Mouse (Mus musculus) forebrain, postnatal 0 days (tissue): ENCODE measurements around the gene Gm29133. TPM values are rescaled to one million over a fixed set of nuclear protein-coding genes. Genes with fewer than 3 reads are reported as not detected.

ENCODE experiments used
- ATAC-seq: fragments of 200-750 bp; cut with Nextera tagmentation; 2 replicates; pipeline ENCODE4 v1.8.0; 2017; ENCODE audit warnings: mild to moderate bottlenecking, moderate library complexity
- DNase-seq: peaks from one replicate; pipeline ENCODE4 v3.0.0-alpha.2; 2015
- H3K27ac ChIP-seq: fragments of 300-500 bp; sonication (generic); 2 replicates; pipeline ENCODE4 v1.5.1; 2014; ENCODE audit warnings: low read depth, mild to moderate bottlenecking, antibody characterized with exemption, low read length, moderate library complexity, mixed read lengths
- H3K27me3 ChIP-seq: fragments of 300-500 bp; sonication (generic); 2 replicates; pipeline ENCODE4 v1.6.1; 2014; ENCODE audit warnings: mild to moderate bottlenecking, low read length, mixed read lengths; ENCODE audit not compliant: insufficient read depth
- H3K36me3 ChIP-seq: fragments of 300-500 bp; sonication (generic); 2 replicates; pipeline ENCODE4 v1.6.1; 2014; ENCODE audit warnings: mild to moderate bottlenecking, moderate library complexity; ENCODE audit not compliant: insufficient read depth
- H3K4me1 ChIP-seq: fragments of 300-500 bp; sonication (generic); 2 replicates; pipeline ENCODE4 v1.6.1; 2014; ENCODE audit warnings: antibody characterized with exemption; ENCODE audit not compliant: insufficient read depth
- H3K4me2 ChIP-seq: fragments of 300-500 bp; sonication (generic); 2 replicates; pipeline ENCODE4 v1.6.1; 2014; ENCODE audit warnings: low read depth, mild to moderate bottlenecking, moderate library complexity
- H3K4me3 ChIP-seq: fragments of 300-500 bp; sonication (generic); 2 replicates; pipeline ENCODE4 v1.5.1; 2014; ENCODE audit warnings: low read depth, low read length, mixed read lengths
- H3K9ac ChIP-seq: fragments of 300-500 bp; sonication (generic); 2 replicates; pipeline ENCODE4 v1.6.1; 2014; ENCODE audit warnings: mild to moderate bottlenecking
- H3K9me3 ChIP-seq: fragments of 300-500 bp; sonication (generic); 2 replicates; pipeline ENCODE4 v1.6.1; 2016; ENCODE audit warnings: low read length
- CTCF ChIP-seq: sonication (generic); IDR thresholded peaks from 2 replicates; pipeline ENCODE4 v1.5.1; 2016; ENCODE audit warnings: antibody characterized with exemption, control low read depth, low read depth
- WGBS: fragments of 180-500 bp; shearing (Covaris S2); extraction: QIAGEN DNeasy Blood & Tissue Kit; methylation state at CpG from one replicate; pipeline ENCODE4 v1.1.7; 2014; 5-methylcytosine and 5-hydroxymethylcytosine counted together
- polyA plus RNA-seq: library from polyadenylated mRNA; unstranded; fragments of >200 nt; fragmentation: Nextera tagmentation; extraction: Ambion mirVana; gene quantifications from 2 replicates; pipeline ENCODE4 v1.2.1, GENCODE M21; 2015
- total RNA-seq: library from RNA; depleted of rRNA; stranded (reverse); fragments of >200 nt; gene quantifications from 2 replicates; pipeline ENCODE4 v1.2.3, GENCODE M21; 2014

Gene Gm29133
- total and polyA plus RNA-seq, 2 experiments from 2014 or later: not detected

GRCm38 (mm10) chr3:75743664-75744437 is 4.1 kb upstream of the Gm29133 start:
- H3K9ac ChIP-seq: no peak overlapping the region
- no peaks in the 10 kb centered on the region for H3K27me3 ChIP-seq
- no peak overlapping the region for H3K27ac ChIP-seq
- 78% methylated on average over 4 of the region's 4 CpGs for WGBS
- H3K36me3 ChIP-seq: no peaks in the 10 kb centered on the region
- no peak for TF ChIP-seq CTCF
- no peak overlapping the region for H3K4me2 ChIP-seq
- no peak overlapping the region for H3K4me3 ChIP-seq
- no peaks in the 10 kb centered on the region for H3K4me1 ChIP-seq
- no peaks in the 10 kb centered on the region for H3K9me3 ChIP-seq
- DNase-seq (no peak), ATAC-seq (no peak)

- Histone ChIP-seq H3K4me3 (no peak overlapping the region), H3K4me1 (no peaks in the 10 kb centered on the region), H3K4me2 (no peak overlapping the region), H3K27me3 (no peaks in the 10 kb centered on the region), H3K36me3 (no peaks in the 10 kb centered on the region), H3K9ac (no peak overlapping the region), H3K27ac (no peak overlapping the region), H3K9me3 (no peaks in the 10 kb centered on the region)
- no peak for DNase-seq
- WGBS: 67% methylated on average over 2 of the region's 2 CpGs
- TF ChIP-seq CTCF: no peak
- no peak for ATAC-seq
These were observed 2.7 kb upstream of the Gm29133 start for GRCm38 (mm10) chr3:75745343-75745742.

GRCm38 (mm10) chr3:75763351-75763750 is 15.4 kb downstream of the Gm29133 start:
- Histone ChIP-seq H3K36me3 (no peaks in the 10 kb centered on the region), H3K4me2 (no peak overlapping the region), H3K9me3 (no peaks in the 10 kb centered on the region), H3K27ac (no peak overlapping the region), H3K9ac (no peak overlapping the region), H3K27me3 (no peaks in the 10 kb centered on the region), H3K4me1 (no peaks in the 10 kb centered on the region), H3K4me3 (no peak overlapping the region)
- 61% methylated on average over 2 of the region's 2 CpGs for WGBS
- no peak for DNase-seq
- no peak for ATAC-seq
- no peak for TF ChIP-seq CTCF

GRCm38 (mm10) chr3:75774253-75774652 is 26.3 kb downstream of the Gm29133 start:
- Histone ChIP-seq H3K4me3 (no peak overlapping the region), H3K27ac (no peak overlapping the region), H3K9ac (no peak overlapping the region), H3K4me2 (no peak overlapping the region), H3K27me3 (no peaks in the 10 kb centered on the region), H3K36me3 (no peaks in the 10 kb centered on the region), H3K4me1 (no peaks in the 10 kb centered on the region), H3K9me3 (no peaks in the 10 kb centered on the region)
- 86% methylated on average over 2 of the region's 2 CpGs for WGBS
- DNase-seq (no peak), ATAC-seq (no peak)
- TF ChIP-seq CTCF: no peak

GRCm38 (mm10) chr3:75808001-75808400 is 60.0 kb downstream of the Gm29133 start:
- Histone ChIP-seq H3K4me1 (no peaks in the 10 kb centered on the region), H3K4me3 (no peak overlapping the region), H3K4me2 (no peak overlapping the region), H3K27ac (no peak overlapping the region), H3K9me3 (no peaks in the 10 kb centered on the region), H3K36me3 (no peaks in the 10 kb centered on the region), H3K27me3 (no peaks in the 10 kb centered on the region), H3K9ac (no peak overlapping the region)
- ATAC-seq (no peak), DNase-seq (no peak)
- TF ChIP-seq CTCF: no peak

- TF ChIP-seq CTCF: no peak
- no peak overlapping the region for H3K4me2 ChIP-seq
- no peak for ATAC-seq
- H3K9me3 ChIP-seq: no peaks in the 10 kb centered on the region
- no peaks in the 10 kb centered on the region for H3K27me3 ChIP-seq
- 89% methylated on average over 1 of the region's 1 CpGs for WGBS
- H3K4me1 ChIP-seq: no peaks in the 10 kb centered on the region
- no peak overlapping the region for H3K27ac ChIP-seq
- H3K9ac ChIP-seq: no peak overlapping the region
- DNase-seq: no peak
- no peaks in the 10 kb centered on the region for H3K36me3 ChIP-seq
- H3K4me3 ChIP-seq: no peak overlapping the region
These were observed 75.9 kb downstream of the Gm29133 start for GRCm38 (mm10) chr3:75823934-75824333.

- WGBS: 84% methylated on average over 1 of the region's 1 CpGs
These were observed 76.5 kb downstream of the Gm29133 start for GRCm38 (mm10) chr3:75824458-75824857.

More at GRCm38 (mm10) chr3:75824458-75824857, 76.5 kb downstream of the Gm29133 start:
- DNase-seq (no peak), ATAC-seq (no peak)
- Histone ChIP-seq H3K4me3 (no peak overlapping the region), H3K4me1 (no peaks in the 10 kb centered on the region), H3K9ac (no peak overlapping the region), H3K9me3 (no peaks in the 10 kb centered on the region), H3K36me3 (no peaks in the 10 kb centered on the region), H3K4me2 (no peak overlapping the region), H3K27ac (no peak overlapping the region), H3K27me3 (no peaks in the 10 kb centered on the region)
- no peak for TF ChIP-seq CTCF
